Mouse (Mus musculus): Measurements from ENCODE around the gene Dad1.

DNA sequence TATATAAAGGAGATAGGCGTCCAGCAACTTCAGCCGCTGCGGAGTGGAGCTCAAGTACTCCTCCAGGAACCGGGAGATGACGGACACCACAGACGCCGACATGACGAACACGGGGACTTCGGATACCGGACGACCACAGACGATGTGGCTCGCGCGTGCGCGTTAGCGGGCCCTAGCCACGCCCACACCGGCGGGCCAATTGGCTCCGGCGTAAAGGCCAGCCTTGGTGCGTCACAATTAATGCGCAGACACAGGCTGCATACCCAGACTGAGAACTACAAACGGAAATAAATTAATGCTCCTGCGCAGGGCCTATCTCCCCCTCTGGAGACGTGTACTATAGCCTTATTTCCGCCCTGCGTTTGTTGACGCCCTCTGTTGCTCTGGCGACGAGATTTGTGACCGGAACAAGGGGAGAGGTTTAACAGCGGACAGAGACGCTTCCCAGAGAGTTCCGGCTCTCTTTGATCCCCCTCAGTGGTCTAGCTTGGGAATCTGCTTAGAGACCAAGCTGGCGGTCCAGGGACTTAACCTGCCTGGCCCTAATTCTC, at the start of gene Dad1, which contains the start of gene Abhd4:
- TF ChIP-seq CTCF (IDR thresholded peaks at IDR 0.05) (peak; percentile 33), EP300 (IDR thresholded peaks at IDR 0.05) (peak; percentile 84)

Data from lung, postnatal 0 days (tissue).